Mouse (Mus musculus) liver, embryonic 16.5 days (tissue): ENCODE measurements at regions not wholly inside any gene's neighbourhood (a gene's known extent, or its start where the extent isn't known, plus 50 kb on each side); places are given as distances from the start of the nearest gene placed in this dataset.

Experiments
- ATAC-seq: fragments of 200-750 bp; cut with Nextera tagmentation; 2 replicates; pipeline ENCODE4 v1.8.0; 2017; ENCODE audit warnings: low read depth, mild to moderate bottlenecking, moderate number of reproducible peaks, moderate library complexity
- H3K27ac ChIP-seq: fragments of 300-500 bp; sonication (generic); 2 replicates; pipeline ENCODE4 v1.5.1; 2014; ENCODE audit warnings: mild to moderate bottlenecking, low read length
- H3K27me3 ChIP-seq: fragments of 300-500 bp; sonication (generic); 2 replicates; pipeline ENCODE4 v1.6.1; 2014; ENCODE audit warnings: low read depth, low read length, mixed read lengths; ENCODE audit not compliant: control insufficient read depth, insufficient read depth
- H3K36me3 ChIP-seq: fragments of 300-500 bp; sonication (generic); 2 replicates; pipeline ENCODE4 v1.6.1; 2014; ENCODE audit warnings: mild to moderate bottlenecking; ENCODE audit not compliant: control insufficient read depth, insufficient read depth
- H3K4me1 ChIP-seq: fragments of 300-500 bp; sonication (generic); 2 replicates; pipeline ENCODE4 v1.6.1; 2014; ENCODE audit warnings: low read depth, low read length, mixed read lengths; ENCODE audit not compliant: control insufficient read depth
- H3K4me2 ChIP-seq: fragments of 300-500 bp; sonication (generic); 2 replicates; pipeline ENCODE4 v1.6.1; 2014; ENCODE audit warnings: low read depth, low read length, mixed read lengths
- H3K4me3 ChIP-seq: fragments of 300-500 bp; sonication (generic); 2 replicates; pipeline ENCODE4 v1.5.1; 2014; ENCODE audit warnings: low read depth, mild to moderate bottlenecking, low read length
- H3K9ac ChIP-seq: fragments of 300-500 bp; sonication (generic); 2 replicates; pipeline ENCODE4 v1.6.1; 2014; ENCODE audit warnings: low read depth, low read length
- H3K9me3 ChIP-seq: fragments of 300-500 bp; sonication (generic); replicated peaks from 2 replicates; pipeline ENCODE4 v1.6.1; 2016; ENCODE audit warnings: low read length; ENCODE audit not compliant: control insufficient read depth
- WGBS: fragments of 180-500 bp; shearing (Covaris S2); extraction: QIAGEN DNeasy Blood & Tissue Kit; methylation state at CpG from one replicate; pipeline ENCODE4 v1.1.7; 2014; ENCODE audit not compliant: insufficient replicate concordance; 5-methylcytosine and 5-hydroxymethylcytosine counted together

DNA sequence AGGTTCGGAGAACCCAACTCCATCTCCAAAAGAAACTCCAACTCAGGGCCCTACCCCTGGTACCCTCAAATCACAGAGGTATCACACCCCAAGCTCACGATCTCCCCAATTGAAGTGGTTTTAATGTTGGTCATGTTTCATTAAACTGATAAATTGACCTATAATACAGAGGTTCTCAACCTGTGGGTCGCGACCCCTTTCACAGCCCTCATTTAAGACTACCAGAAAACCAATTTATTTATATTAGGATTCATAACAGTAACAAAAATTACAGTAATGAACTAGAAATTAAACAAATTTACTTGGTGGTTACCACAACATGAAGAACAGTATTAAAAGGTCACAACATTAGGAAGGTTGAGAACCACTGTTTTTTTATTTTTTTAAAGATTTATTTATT, 67.4 kb upstream of the Rad23b start:
- Histone ChIP-seq H3K27me3 (no peaks in the 10 kb centered on the region), H3K4me2 (no peak overlapping the region), H3K27ac (no peak overlapping the region), H3K36me3 (no peaks in the 10 kb centered on the region), H3K9ac (no peak overlapping the region), H3K4me1 (no peaks in the 10 kb centered on the region), H3K9me3 (no peaks in the 10 kb centered on the region), H3K4me3 (no peak overlapping the region)
- no peak for ATAC-seq
- 71% methylated on average over 4 of the region's 4 CpGs for WGBS

DNA sequence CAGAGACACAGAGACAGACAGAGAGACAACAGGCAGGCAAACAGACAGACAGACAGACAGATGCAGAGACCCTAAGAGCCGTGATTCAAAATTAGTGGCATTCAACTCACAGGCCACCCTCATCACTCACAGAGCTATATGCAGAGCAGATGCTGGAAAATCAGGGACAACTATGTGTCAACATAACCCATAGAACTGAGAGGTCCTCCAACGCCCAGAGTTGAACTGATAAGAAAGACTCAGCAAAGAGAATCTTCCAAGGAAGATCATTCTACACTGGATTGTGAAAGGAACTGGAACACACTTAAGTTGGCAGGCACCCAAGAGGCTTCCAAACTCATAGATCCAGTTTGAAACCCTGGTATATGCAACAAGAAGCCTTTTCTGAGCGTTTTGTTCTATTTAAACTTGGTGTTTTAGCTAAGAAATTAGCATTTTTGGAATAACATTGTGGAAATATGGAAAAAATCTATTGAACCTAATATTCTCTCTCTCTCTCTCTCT, 65.1 kb upstream of the Rad23b start:
- Histone ChIP-seq H3K4me2 (no peak overlapping the region), H3K36me3 (no peaks in the 10 kb centered on the region), H3K27me3 (no peaks in the 10 kb centered on the region), H3K4me1 (no peaks in the 10 kb centered on the region), H3K27ac (no peak overlapping the region), H3K4me3 (no peak overlapping the region), H3K9me3 (no peaks in the 10 kb centered on the region), H3K9ac (no peak overlapping the region)
- no peak for ATAC-seq
- 40% methylated on average over 3 of the region's 3 CpGs for WGBS

DNA sequence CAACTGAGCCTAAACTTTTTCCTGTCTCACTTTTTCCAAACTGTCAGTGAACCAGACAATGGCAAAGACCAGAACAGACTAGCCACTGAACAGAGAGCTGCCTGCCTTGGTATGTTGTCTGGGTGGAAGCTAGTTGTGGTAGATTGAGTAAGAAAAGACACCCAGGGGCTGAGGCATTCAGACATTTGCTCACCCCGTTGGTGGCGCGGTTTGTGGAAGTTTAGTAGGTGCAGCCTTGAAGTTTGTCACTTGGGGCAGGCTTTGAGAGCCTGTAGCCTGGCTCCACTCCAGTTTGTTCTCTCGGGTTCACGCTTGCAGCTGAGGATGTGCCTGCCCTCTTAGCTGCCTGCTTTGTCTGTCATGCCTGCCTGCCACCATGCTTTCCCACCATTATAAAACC, 64.2 kb upstream of the Rad23b start:
- Histone ChIP-seq H3K9ac (no peak overlapping the region), H3K9me3 (no peaks in the 10 kb centered on the region), H3K36me3 (no peaks in the 10 kb centered on the region), H3K4me2 (no peak overlapping the region), H3K4me3 (no peak overlapping the region), H3K4me1 (no peaks in the 10 kb centered on the region), H3K27me3 (no peaks in the 10 kb centered on the region), H3K27ac (no peak overlapping the region)
- 17% methylated on average over 5 of the region's 5 CpGs for WGBS
- ATAC-seq = no peak

DNA sequence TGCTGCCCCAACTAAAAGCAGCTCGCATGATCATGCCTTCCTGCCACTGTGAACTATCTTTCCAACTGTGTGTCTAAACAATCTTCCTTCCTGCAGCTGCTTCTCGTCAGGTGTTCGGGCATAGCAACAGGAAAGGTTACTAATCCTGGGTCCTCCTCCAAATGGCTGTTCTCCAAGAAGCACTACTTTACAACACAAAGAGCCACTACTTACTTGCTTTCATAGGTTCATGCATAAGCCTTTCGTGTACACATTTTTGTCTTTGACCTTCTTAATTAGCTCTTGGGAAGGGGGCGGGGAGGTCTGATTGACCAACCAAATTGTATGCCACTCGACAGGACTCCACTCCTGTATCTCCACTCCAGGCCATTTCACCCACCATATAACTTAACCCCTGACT, 61.4 kb upstream of the Rad23b start:
- ATAC-seq = no peak
- H3K27me3 ChIP-seq = no peaks in the 10 kb centered on the region
- no peaks in the 10 kb centered on the region for H3K36me3 ChIP-seq

DNA sequence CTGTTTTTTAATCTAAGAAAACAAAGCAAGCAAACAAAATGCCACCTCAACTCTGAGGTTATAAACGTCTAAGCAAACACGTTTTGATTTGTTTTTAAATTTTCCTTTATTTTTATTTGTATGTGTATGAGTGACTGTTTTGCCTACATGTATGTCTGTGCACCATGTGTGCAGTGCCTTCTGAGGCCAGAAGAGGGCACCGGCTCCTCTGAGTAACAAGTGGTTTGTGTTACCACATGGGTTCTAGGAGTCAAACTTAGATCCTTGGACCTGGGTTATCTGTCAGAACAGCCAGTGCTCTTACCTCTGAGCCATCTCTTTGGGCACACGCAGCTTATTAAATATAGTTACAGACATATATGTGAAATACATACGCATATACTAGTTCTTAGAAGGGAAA, 57.6 kb upstream of the Rad23b start:
- WGBS = 57% methylated on average over 5 of the region's 5 CpGs
- no peak for ATAC-seq

More for the DNA sequence above, 61.4 kb upstream of the Rad23b start:
- Histone ChIP-seq H3K4me1 (no peaks in the 10 kb centered on the region), H3K9ac (no peak overlapping the region), H3K9me3 (no peaks in the 10 kb centered on the region), H3K27ac (no peak overlapping the region), H3K4me3 (no peak overlapping the region), H3K4me2 (no peak overlapping the region)
- 45% methylated on average over 6 of the region's 6 CpGs for WGBS

DNA sequence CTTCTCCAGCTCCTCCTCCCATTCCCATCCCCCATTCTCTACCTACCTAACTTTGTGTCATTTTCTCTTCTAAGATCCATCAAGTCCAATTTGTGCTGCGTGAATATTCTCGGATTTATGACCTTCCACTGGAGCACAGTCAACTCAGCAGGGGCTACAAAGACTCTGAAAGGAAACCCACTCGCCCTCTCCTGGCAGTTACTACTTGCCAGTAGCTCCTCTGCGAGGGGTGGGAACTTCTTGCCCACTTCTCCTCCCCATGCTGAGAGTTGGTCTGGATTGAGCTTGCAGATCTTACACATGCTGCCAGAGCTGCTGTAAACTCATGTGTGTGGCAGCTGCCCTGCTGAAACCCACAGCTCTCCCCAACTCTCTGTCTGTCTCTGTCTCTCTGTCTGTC, 57.1 kb upstream of the Rad23b start:
- Histone ChIP-seq H3K4me2 (no peak overlapping the region), H3K4me3 (no peak overlapping the region), H3K27me3 (no peaks in the 10 kb centered on the region), H3K27ac (no peak overlapping the region), H3K4me1 (no peaks in the 10 kb centered on the region), H3K9ac (no peak overlapping the region), H3K9me3 (no peaks in the 10 kb centered on the region), H3K36me3 (no peaks in the 10 kb centered on the region)
- 46% methylated on average over 4 of the region's 4 CpGs for WGBS
- ATAC-seq = no peak

More for the DNA sequence above, 57.6 kb upstream of the Rad23b start:
- no peaks in the 10 kb centered on the region for H3K27me3 ChIP-seq
- no peaks in the 10 kb centered on the region for H3K9me3 ChIP-seq
- H3K4me3 ChIP-seq = no peak overlapping the region
- no peak overlapping the region for H3K27ac ChIP-seq
- no peaks in the 10 kb centered on the region for H3K36me3 ChIP-seq
- H3K4me2 ChIP-seq = no peak overlapping the region
- H3K9ac ChIP-seq = no peak overlapping the region
- H3K4me1 ChIP-seq = no peaks in the 10 kb centered on the region

DNA sequence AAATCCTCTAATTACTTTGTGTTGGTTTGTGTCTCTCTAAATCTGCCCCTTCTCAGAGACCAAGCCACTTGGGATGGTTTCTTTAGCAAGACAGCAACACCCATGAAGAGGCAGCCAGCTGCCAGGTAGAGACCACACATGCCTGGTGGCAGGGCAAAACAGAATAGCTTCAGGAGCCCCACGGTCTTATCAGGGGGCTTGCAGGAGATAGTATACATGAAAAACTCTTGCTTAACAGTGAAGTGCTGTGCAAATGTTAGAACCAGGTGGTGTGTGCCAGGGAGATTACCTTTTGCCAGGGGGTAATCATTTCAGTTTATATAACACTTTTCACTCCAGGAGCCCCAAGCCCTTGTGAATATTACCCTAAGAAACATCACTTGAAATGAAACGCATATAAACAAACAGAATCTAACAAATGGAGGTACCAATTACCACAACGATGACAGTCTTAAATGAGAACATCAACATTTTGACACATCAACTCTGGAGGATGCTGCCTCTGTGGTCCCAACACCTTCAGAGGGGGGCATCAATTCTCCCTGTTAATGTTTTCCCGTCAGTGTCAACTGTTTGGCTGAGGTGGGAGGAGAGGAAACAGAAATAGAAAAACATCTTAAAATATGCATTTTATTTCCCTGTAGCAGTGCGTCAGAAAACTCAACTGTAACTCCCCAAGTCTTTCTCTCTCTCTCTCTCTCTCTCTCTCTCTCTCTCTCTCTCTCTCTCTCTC, 56.3 kb upstream of the Rad23b start:
- H3K27me3 ChIP-seq = no peaks in the 10 kb centered on the region
- 14% methylated on average over 5 of the region's 5 CpGs for whole genome bisulfite sequencing
- H3K9ac ChIP-seq = no peak overlapping the region
- no peak overlapping the region for H3K27ac ChIP-seq
- H3K4me1 ChIP-seq = no peaks in the 10 kb centered on the region
- ATAC-seq = peak; percentile 56; the same call in 1 of the 2 replicates
- H3K9me3 ChIP-seq = no peaks in the 10 kb centered on the region
- H3K36me3 ChIP-seq = no peaks in the 10 kb centered on the region
- no peak overlapping the region for H3K4me2 ChIP-seq
- H3K4me3 ChIP-seq = no peak overlapping the region

DNA sequence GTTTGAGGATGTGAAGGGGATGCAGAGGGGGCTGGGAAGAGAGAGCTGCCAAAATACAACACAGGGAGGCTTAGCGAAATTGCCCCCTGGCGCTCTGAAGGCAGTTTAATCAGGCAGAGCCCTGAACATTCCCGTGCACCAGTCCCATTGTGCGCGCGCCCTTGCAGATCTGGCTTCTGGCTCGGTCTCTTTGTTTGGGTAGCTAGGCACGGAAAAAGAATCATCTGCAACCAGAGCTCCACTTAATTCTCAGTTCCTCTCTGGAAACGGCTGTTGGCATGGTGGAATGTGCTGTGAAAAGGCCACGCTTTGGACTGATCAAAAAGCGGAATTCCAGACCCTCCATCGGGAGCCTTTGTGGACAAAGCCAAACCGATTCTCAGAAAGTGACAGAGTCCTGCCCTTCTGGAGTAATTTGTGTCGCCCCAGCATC, 55.6 kb upstream of the Rad23b start:
- H3K27me3 ChIP-seq = no peaks in the 10 kb centered on the region
- no peak overlapping the region for H3K9ac ChIP-seq
- H3K4me1 ChIP-seq = no peaks in the 10 kb centered on the region
- peak overlapping the region; percentile 46 for H3K4me2 ChIP-seq
- no peak for ATAC-seq
- H3K27ac ChIP-seq = no peak overlapping the region
- WGBS = 5% methylated on average over 14 of the region's 14 CpGs
- no peaks in the 10 kb centered on the region for H3K9me3 ChIP-seq
- no peaks in the 10 kb centered on the region for H3K36me3 ChIP-seq
- peak overlapping the region; percentile 30 for H3K4me3 ChIP-seq

DNA sequence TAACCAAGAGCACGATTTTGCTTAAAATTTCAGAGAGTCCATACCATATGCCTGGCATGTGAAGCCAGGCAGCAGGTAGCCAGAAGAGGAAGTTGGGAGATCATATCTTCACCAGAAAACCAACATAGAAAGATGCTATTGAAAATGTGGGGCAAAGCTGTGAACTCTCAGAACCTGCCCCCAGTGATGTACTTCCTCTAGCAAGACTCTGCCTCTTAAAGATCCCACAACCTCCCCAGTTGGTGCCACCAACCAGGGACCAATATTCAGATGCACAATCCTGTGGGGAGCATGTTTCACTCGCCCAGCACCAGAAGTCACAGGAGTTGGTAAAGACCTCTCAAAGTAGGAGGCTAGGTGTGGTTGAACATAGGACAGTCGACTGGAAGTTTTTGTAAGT, 52.0 kb upstream of the Rad23b start:
- ATAC-seq = no peak
- Histone ChIP-seq H3K9me3 (no peaks in the 10 kb centered on the region), H3K4me2 (no peak overlapping the region), H3K36me3 (no peaks in the 10 kb centered on the region), H3K27me3 (no peaks in the 10 kb centered on the region), H3K4me3 (no peak overlapping the region), H3K9ac (no peak overlapping the region), H3K4me1 (no peaks in the 10 kb centered on the region), H3K27ac (no peak overlapping the region)
- 53% methylated on average over 3 of the region's 3 CpGs for WGBS
